Mouse (Mus musculus) adrenal gland, adult 8-10 months (tissue): ENCODE data around the gene Myo18a. TPM values are rescaled to one million over a fixed set of nuclear protein-coding genes. Genes with fewer than 3 reads are reported as not detected.
A peak's percentile ranks its signal among the peaks of the same experiment; 100 is the strongest.

Experiments used
- DNase-seq: peaks from one replicate; pipeline ENCODE4 v3.0.0; 2022
- total RNA-seq, 4 experiments: library from RNA; stranded (reverse); gene quantifications; 2 replicates each; pipeline ENCODE4 v1.2.4; 2022

The Myo18a gene
- total RNA-seq, 4 experiments from 2014 or later = 61.9 to 158 (median 94.7) TPM

GRCm38 (mm10) chr11:77873116-77873515 is 110.1 kb downstream of the Myo18a start:
- no peak for DNase-seq

DNA sequence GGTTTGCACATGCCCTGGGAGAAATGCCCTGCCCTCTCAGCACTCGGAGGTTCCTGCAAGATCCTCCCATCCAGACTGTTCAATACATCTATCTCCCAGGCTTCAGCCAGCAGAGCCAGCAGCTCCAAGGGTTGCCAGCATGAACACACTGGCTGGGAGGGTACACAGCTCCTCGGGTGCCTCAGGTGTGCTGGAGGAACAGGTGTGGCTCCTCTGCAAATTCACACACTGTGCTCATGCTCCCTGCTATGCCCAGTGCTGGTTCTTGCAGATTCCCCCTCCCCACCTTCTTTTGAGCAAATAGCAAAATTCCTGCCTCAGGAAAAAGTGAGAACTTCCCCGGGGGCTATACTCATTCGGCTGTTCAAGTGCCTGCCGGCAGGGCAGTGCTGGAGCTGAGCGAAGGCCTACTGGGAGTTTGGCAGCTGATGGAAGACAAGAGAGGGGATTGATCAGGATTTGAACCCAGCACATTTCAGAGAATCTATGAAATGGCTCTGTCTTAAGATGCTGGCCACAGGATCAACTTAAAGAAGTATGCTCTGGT is 111.7 kb downstream of the Myo18a start:
- DNase-seq = no peak

DNA sequence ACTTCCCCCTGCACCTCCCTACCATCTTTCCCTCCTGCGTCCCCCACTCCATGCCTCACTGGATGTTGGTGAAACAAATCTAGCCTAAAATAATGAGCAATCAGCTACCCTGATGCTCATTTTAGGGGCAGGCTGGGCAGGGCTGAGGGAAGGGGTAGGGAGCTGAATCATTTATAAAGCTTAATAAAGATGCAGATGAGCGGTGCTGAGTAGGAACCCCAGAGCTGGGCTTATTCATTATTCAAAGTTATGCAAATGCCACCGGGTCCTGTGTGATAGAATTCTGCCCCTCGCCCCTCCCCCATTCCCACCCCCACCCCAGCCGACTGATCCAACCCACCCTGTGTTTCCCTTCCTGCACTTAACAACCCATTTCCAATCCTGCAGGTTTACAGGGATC is 112.2 kb downstream of the Myo18a start:
- no peak for DNase-seq

DNA sequence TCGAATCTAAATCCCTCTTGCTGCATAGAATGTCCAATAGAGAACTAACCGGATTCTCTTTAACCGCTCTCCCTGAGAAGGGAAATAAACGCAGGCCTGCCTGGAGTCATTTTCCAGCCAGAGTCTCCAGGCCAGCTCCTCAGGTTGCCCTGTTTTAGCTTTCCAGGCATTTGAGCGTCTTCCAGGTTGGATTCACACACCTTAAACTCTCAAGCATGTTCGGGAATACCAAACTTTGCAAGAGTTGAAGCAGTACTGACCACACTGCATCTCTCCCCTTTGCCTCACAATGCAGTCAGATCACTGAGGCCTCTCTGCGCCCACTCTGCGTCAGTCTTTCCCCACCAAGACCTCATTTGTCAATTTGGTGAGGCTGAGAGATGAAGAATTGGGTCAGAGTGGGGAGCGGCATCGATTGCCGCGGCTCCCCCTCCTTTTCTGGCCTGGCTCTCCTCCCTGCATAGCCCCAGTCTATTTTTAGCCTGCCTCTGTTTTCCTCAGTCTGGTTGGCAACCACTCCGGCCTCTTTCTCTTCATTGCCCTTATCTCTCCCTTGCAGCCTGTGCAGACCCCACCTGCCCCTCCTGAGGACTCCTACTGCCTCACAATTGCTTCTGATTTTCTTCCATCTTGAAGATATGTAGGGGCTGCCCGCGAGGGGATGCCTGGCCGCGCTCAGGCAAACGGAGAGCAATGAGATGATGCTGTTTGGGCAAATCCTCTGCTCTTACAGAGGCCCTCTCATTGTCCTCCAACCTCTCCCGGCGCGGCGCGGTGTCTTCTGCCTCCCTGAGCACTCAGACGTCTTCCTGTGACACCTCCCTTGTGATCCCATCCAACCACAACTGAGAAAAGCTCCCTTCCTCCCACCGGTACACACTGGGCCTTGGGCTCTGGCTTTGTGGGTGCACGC is 113.1 kb downstream of the Myo18a start:
- DNase-seq = no peak

- DNase-seq = no peak
Measured at GRCm38 (mm10) chr11:77876760-77877148, 113.7 kb downstream of the Myo18a start.

GRCm38 (mm10) chr11:77884524-77885245 is 121.6 kb downstream of the Myo18a start:
- no peak for DNase-seq

GRCm38 (mm10) chr11:77885246-77885575 is 122.2 kb downstream of the Myo18a start:
- DNase-seq = no peak

- no peak for DNase-seq
Measured at GRCm38 (mm10) chr11:77887373-77887960, 124.4 kb downstream of the Myo18a start.

GRCm38 (mm10) chr11:77888846-77889245 is 125.8 kb downstream of the Myo18a start:
- DNase-seq = no peak

DNA sequence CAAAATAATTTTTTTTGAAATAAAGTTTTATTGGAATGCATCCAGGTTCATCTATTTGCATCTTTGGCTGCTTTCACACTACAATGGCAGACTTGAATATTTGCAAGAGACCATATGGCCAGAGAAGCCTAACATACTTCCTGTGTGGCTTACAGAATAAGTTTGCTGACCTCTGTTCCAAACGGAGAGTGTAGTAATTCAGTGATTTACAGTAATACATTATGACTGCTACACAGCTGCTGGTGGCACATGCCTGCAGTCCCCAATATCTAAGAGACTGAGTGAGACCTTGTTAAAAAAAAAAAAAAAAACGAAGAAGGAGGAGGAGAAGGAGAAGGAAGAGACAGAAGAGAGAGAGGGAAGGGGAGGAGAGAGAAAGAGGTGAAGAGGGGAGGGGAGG is 126.4 kb downstream of the Myo18a start:
- no peak for DNase-seq

GRCm38 (mm10) chr11:77890648-77891258 is 127.7 kb downstream of the Myo18a start:
- DNase-seq = no peak

- no peak for DNase-seq
Measured at GRCm38 (mm10) chr11:77892883-77893282, 129.8 kb downstream of the Myo18a start.

GRCm38 (mm10) chr11:77893283-77893682 is 130.2 kb downstream of the Myo18a start:
- no peak for DNase-seq

GRCm38 (mm10) chr11:77893787-77894718 is 131.0 kb downstream of the Myo18a start, which contains the start of gene Pipox:
Gene Pipox (minus strand): TSS chr11:77894096.
- peak; percentile 94 for DNase-seq

- DNase-seq = no peak
Measured at GRCm38 (mm10) chr11:77894967-77895366, 131.9 kb downstream of the Myo18a start.

DNA sequence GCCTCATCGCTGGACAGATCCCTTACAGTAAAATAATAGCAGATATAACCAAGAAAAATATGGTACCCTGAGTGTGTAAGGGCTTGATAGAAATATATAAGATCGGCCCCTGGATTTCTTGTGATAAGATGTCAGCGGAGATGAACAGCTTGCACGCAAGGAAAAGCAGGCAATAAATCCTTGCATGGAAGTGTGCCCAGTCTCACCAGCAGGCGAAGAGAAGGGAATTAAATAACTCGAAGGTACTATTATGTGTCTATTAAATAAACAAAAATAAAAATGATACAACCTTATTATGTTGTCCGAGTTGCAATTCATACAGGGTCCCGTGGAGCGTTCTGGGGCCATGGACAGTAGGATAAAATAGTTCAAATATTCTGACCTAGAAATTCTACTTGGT is 133.0 kb downstream of the Myo18a start:
- DNase-seq = no peak

DNA sequence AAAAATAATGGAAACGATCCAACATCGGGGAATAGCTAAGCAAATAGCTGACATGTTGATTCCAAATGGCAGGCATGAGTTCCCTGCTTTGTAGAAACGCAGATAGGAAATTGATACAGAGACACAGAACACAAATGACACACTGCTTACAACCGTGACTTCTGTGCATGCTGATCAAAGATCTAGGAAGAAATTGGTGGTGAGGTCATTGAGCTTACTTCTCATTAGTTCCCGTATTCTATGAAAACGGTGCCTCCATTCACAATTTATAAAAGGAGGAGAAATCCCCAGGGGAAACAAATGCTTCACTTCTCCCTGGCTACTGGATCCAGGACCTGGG is 133.4 kb downstream of the Myo18a start:
- DNase-seq = no peak

GRCm38 (mm10) chr11:77896820-77897805 is 134.1 kb downstream of the Myo18a start:
- no peak for DNase-seq

GRCm38 (mm10) chr11:77900187-77900586 is 137.1 kb downstream of the Myo18a start:
- DNase-seq = no peak

GRCm38 (mm10) chr11:77900696-77901095 is 137.7 kb downstream of the Myo18a start:
- DNase-seq = peak; percentile 29
